Mouse (Mus musculus): ENCODE measurements around the gene Cdk9. TPM values are rescaled to one million over a fixed set of nuclear protein-coding genes. Genes with fewer than 3 reads are reported as not detected.

Cdk9 gene
- total and polyA plus RNA-seq, 3 experiments: 30.9 to 125 TPM; not detected in 1

- Histone ChIP-seq H3K9ac (ENCODE audit: control insufficient read depth, low read depth, low read length, poor library complexity, severe bottlenecking) (no peak overlapping the region), H3K4me1 (ENCODE audit: control insufficient read depth in 1 of 2, insufficient read depth in 2 of 2, low read length in 2 of 2) (no peaks in the 10 kb centered on the region), H3K9me3 (replicated peaks; ENCODE audit: insufficient read depth, low read length) (no peaks in the 10 kb centered on the region), H3K36me3 (ENCODE audit: control insufficient read depth in 1 of 2, insufficient read depth in 2 of 2, low read length in 2 of 2) (peaks cover 0 to 5% of the 10 kb centered on the region in 2 experiments; a peak in 2 of 4 replicates), H3K27me3 (ENCODE audit: control insufficient read depth in 1 of 2, insufficient read depth in 2 of 2, low read length in 2 of 2) (no peaks in the 10 kb centered on the region), H3K4me3 (ENCODE audit: control insufficient read depth in 1 of 2, insufficient read depth in 1 of 2, low read depth in 2 of 2, low read length in 2 of 2) (no peak overlapping the region), H3K27ac (ENCODE audit: control insufficient read depth, low read depth, low read length) (no peak overlapping the region), H3K79me2 (ENCODE audit: control insufficient read depth, insufficient read depth, low read length, poor library complexity) (no peaks in the 10 kb centered on the region)
- DNase-seq (ENCODE audit: low read depth, low spot score): peak; percentile 46
- TF ChIP-seq RCOR1 (IDR thresholded peaks at IDR 0.05; ENCODE audit: low read depth, low read length): no peak
- no peak for TF ChIP-seq GATA1 (IDR thresholded peaks at IDR 0.05; ENCODE audit: low read depth, low read length)
- no peak for TF ChIP-seq MAX (IDR thresholded peaks at IDR 0.05; ENCODE audit: low read length)
- TF ChIP-seq ETS1 (IDR thresholded peaks at IDR 0.05; ENCODE audit: low read depth, low read length): no peak
- TF ChIP-seq JUND (IDR thresholded peaks at IDR 0.05; ENCODE audit: low read depth, low read length): no peak
- TF ChIP-seq ZMIZ1 (IDR thresholded peaks at IDR 0.05; ENCODE audit: low read depth, low read length): no peak
- no peak for TF ChIP-seq KAT2A (conservative IDR thresholded peaks at IDR 0.05; ENCODE audit: low read depth, low read length)
- no peak for TF ChIP-seq MYB (IDR thresholded peaks at IDR 0.05; ENCODE audit: low read depth, low read length)
- TF ChIP-seq MEF2A (IDR thresholded peaks at IDR 0.05; ENCODE audit: extremely low read depth, insufficient replicate concordance, low read depth, low read length, poor library complexity, severe bottlenecking): no peak
- TF ChIP-seq NELFE (IDR thresholded peaks at IDR 0.05; ENCODE audit: low read depth, low read length): no peak
- TF ChIP-seq ZKSCAN1 (IDR thresholded peaks at IDR 0.05; ENCODE audit: low read depth, low read length): no peak
- no peak for TF ChIP-seq EP300 (IDR thresholded peaks at IDR 0.05; ENCODE audit: low read depth in 1 of 2, low read length in 2 of 2)
- no peak for TF ChIP-seq TCF12 (IDR thresholded peaks at IDR 0.05; ENCODE audit: low read depth, low read length)
- TF ChIP-seq BHLHE40 (IDR thresholded peaks at IDR 0.05; ENCODE audit: borderline replicate concordance, low read depth, low read length): no peak
- no peak for TF ChIP-seq MAZ (IDR thresholded peaks at IDR 0.05; ENCODE audit: low read depth, low read length)
- TF ChIP-seq MXI1 (IDR thresholded peaks at IDR 0.05; ENCODE audit: low read depth, low read length): no peak
- TF ChIP-seq RAD21 (IDR thresholded peaks at IDR 0.05; ENCODE audit: low read depth, low read length): no peak
Measured at GRCm38 (mm10) chr2:32681754-32682153, 31.1 kb downstream of the Cdk9 start.

- H3K27ac ChIP-seq (ENCODE audit: control insufficient read depth, low read depth, low read length): no peak overlapping the region
- TF ChIP-seq UBTF (IDR thresholded peaks at IDR 0.05; ENCODE audit: borderline replicate concordance, insufficient read depth, low read depth, low read length) (no peak), SIN3A (IDR thresholded peaks at IDR 0.05; ENCODE audit: low read length) (no peak), TCF12 (IDR thresholded peaks at IDR 0.05; ENCODE audit: low read depth, low read length) (no peak)
- H3K27me3 ChIP-seq (ENCODE audit: control insufficient read depth in 1 of 2, insufficient read depth in 2 of 2, low read length in 2 of 2): no peaks in the 10 kb centered on the region
- H3K9me3 ChIP-seq (replicated peaks; ENCODE audit: insufficient read depth, low read length): no peaks in the 10 kb centered on the region
- no peaks in the 10 kb centered on the region for H3K79me2 ChIP-seq (ENCODE audit: control insufficient read depth, insufficient read depth, low read length, poor library complexity)
- no peak overlapping the region for H3K9ac ChIP-seq (ENCODE audit: control insufficient read depth, low read depth, low read length, poor library complexity, severe bottlenecking)
- no peak for DNase-seq (ENCODE audit: low read depth, low spot score)
- no peak overlapping the region for H3K4me3 ChIP-seq (ENCODE audit: control insufficient read depth in 1 of 2, insufficient read depth in 1 of 2, low read depth in 2 of 2, low read length in 2 of 2)
- no peaks in the 10 kb centered on the region for H3K4me1 ChIP-seq (ENCODE audit: control insufficient read depth in 1 of 2, insufficient read depth in 2 of 2, low read length in 2 of 2)
- peaks cover 0 to 5% of the 10 kb centered on the region in 2 experiments; a peak in 2 of 4 replicates for H3K36me3 ChIP-seq (ENCODE audit: control insufficient read depth in 1 of 2, insufficient read depth in 2 of 2, low read length in 2 of 2)
Measured at GRCm38 (mm10) chr2:32680961-32681650, 31.8 kb downstream of the Cdk9 start.
